Mouse (Mus musculus) forebrain, postnatal 0 days (tissue): ENCODE data around the gene Olfr986. TPM values are rescaled to one million over a fixed set of nuclear protein-coding genes. Genes with fewer than 3 reads are reported as not detected.
"Not testable (repeated sequence)": the region's sequence is repeated elsewhere in the genome, so short reads cannot be mapped to it uniquely, and the experiment has no call there.

ENCODE experiments used
- ATAC-seq: fragments of 200-750 bp; cut with Nextera tagmentation; 2 replicates; pipeline ENCODE4 v1.8.0; 2017; ENCODE audit warnings: mild to moderate bottlenecking, moderate library complexity
- DNase-seq: peaks from one replicate; pipeline ENCODE4 v3.0.0-alpha.2; 2015
- H3K27ac ChIP-seq: fragments of 300-500 bp; sonication (generic); 2 replicates; pipeline ENCODE4 v1.5.1; 2014; ENCODE audit warnings: low read depth, mild to moderate bottlenecking, antibody characterized with exemption, low read length, moderate library complexity, mixed read lengths
- H3K27me3 ChIP-seq: fragments of 300-500 bp; sonication (generic); 2 replicates; pipeline ENCODE4 v1.6.1; 2014; ENCODE audit warnings: mild to moderate bottlenecking, low read length, mixed read lengths; ENCODE audit not compliant: insufficient read depth
- H3K36me3 ChIP-seq: fragments of 300-500 bp; sonication (generic); 2 replicates; pipeline ENCODE4 v1.6.1; 2014; ENCODE audit warnings: mild to moderate bottlenecking, moderate library complexity; ENCODE audit not compliant: insufficient read depth
- H3K4me1 ChIP-seq: fragments of 300-500 bp; sonication (generic); 2 replicates; pipeline ENCODE4 v1.6.1; 2014; ENCODE audit warnings: antibody characterized with exemption; ENCODE audit not compliant: insufficient read depth
- H3K4me2 ChIP-seq: fragments of 300-500 bp; sonication (generic); 2 replicates; pipeline ENCODE4 v1.6.1; 2014; ENCODE audit warnings: low read depth, mild to moderate bottlenecking, moderate library complexity
- H3K4me3 ChIP-seq: fragments of 300-500 bp; sonication (generic); 2 replicates; pipeline ENCODE4 v1.5.1; 2014; ENCODE audit warnings: low read depth, low read length, mixed read lengths
- H3K9ac ChIP-seq: fragments of 300-500 bp; sonication (generic); 2 replicates; pipeline ENCODE4 v1.6.1; 2014; ENCODE audit warnings: mild to moderate bottlenecking
- H3K9me3 ChIP-seq: fragments of 300-500 bp; sonication (generic); 2 replicates; pipeline ENCODE4 v1.6.1; 2016; ENCODE audit warnings: low read length
- CTCF ChIP-seq: sonication (generic); IDR thresholded peaks from 2 replicates; pipeline ENCODE4 v1.5.1; 2016; ENCODE audit warnings: antibody characterized with exemption, control low read depth, low read depth
- WGBS: fragments of 180-500 bp; shearing (Covaris S2); extraction: QIAGEN DNeasy Blood & Tissue Kit; methylation state at CpG from one replicate; pipeline ENCODE4 v1.1.7; 2014; 5-methylcytosine and 5-hydroxymethylcytosine counted together
- polyA plus RNA-seq: library from polyadenylated mRNA; unstranded; fragments of >200 nt; fragmentation: Nextera tagmentation; extraction: Ambion mirVana; gene quantifications from 2 replicates; pipeline ENCODE4 v1.2.1, GENCODE M21; 2015
- total RNA-seq: library from RNA; depleted of rRNA; stranded (reverse); fragments of >200 nt; gene quantifications from 2 replicates; pipeline ENCODE4 v1.2.3, GENCODE M21; 2014; rRNA removed

Olfr986 gene
- total RNA-seq: not detected in 2 replicates
- not detected in 2 replicates for polyA plus RNA-seq

GRCm38 (mm10) chr9:40180620-40181019 is at the start of gene Olfr986:
Gene Olfr986, plus strand, starts transcription at chr9:40180920.
- H3K9me3 ChIP-seq: no peaks in the 10 kb centered on the region
- no peak within 1 kb of the TSS for H3K9ac ChIP-seq
- 86% methylated on average over 5 of the region's 5 CpGs for WGBS
- H3K4me2 ChIP-seq: no peak within 1 kb of the TSS
- H3K4me3 ChIP-seq: no peak within 1 kb of the TSS
- no peak within 1 kb of the TSS for H3K27ac ChIP-seq
- no peak for TF ChIP-seq CTCF
- DNase-seq (no peak), ATAC-seq (no peak)
- no peaks in the 10 kb centered on the region for H3K4me1 ChIP-seq
- no peaks in the 10 kb centered on the region for H3K27me3 ChIP-seq
- no peaks in the 10 kb centered on the region for H3K36me3 ChIP-seq

GRCm38 (mm10) chr9:40136987-40137688 is 43.6 kb upstream of the Olfr986 start:
- no peak overlapping the region for H3K27ac ChIP-seq
- 86% methylated on average over 6 of the region's 6 CpGs for WGBS
- no peak for ATAC-seq
- H3K27me3 ChIP-seq: no peaks in the 10 kb centered on the region
- DNase-seq: no peak
- H3K4me1 ChIP-seq: no peaks in the 10 kb centered on the region
- no peak overlapping the region for H3K4me3 ChIP-seq
- no peak overlapping the region for H3K9ac ChIP-seq
- H3K36me3 ChIP-seq: no peaks in the 10 kb centered on the region
- no peaks in the 10 kb centered on the region for H3K9me3 ChIP-seq
- H3K4me2 ChIP-seq: no peak overlapping the region
- TF ChIP-seq CTCF: no peak

- Histone ChIP-seq H3K9me3 (no peaks in the 10 kb centered on the region), H3K4me3 (no peak overlapping the region), H3K9ac (no peak overlapping the region), H3K4me1 (no peaks in the 10 kb centered on the region), H3K27me3 (no peaks in the 10 kb centered on the region), H3K27ac (no peak overlapping the region), H3K4me2 (no peak overlapping the region), H3K36me3 (no peaks in the 10 kb centered on the region)
- no peak for TF ChIP-seq CTCF
- DNase-seq (no peak), ATAC-seq (no peak)
- 84% methylated on average over 4 of the region's 4 CpGs for WGBS
These were observed 41.2 kb upstream of the Olfr986 start for GRCm38 (mm10) chr9:40139484-40139883.

- WGBS: 39% methylated on average over 1 of the region's 1 CpGs
- ATAC-seq (no peak), DNase-seq (no peak)
- no peaks in the 10 kb centered on the region for H3K4me1 ChIP-seq
- H3K4me3 ChIP-seq: no peak overlapping the region
- H3K27ac ChIP-seq: no peak overlapping the region
- H3K4me2 ChIP-seq: no peak overlapping the region
- H3K9me3 ChIP-seq: no peaks in the 10 kb centered on the region
- no peaks in the 10 kb centered on the region for H3K36me3 ChIP-seq
- TF ChIP-seq CTCF: no peak
- H3K27me3 ChIP-seq: no peaks in the 10 kb centered on the region
- H3K9ac ChIP-seq: no peak overlapping the region
These were observed 39.2 kb upstream of the Olfr986 start for GRCm38 (mm10) chr9:40141544-40141943.

- no peak for DNase-seq
- Histone ChIP-seq H3K9me3 (no peaks in the 10 kb centered on the region), H3K27ac (no peak overlapping the region), H3K4me2 (no peak overlapping the region), H3K4me3 (no peak overlapping the region), H3K9ac (no peak overlapping the region), H3K27me3 (no peaks in the 10 kb centered on the region), H3K4me1 (no peaks in the 10 kb centered on the region), H3K36me3 (no peaks in the 10 kb centered on the region)
- TF ChIP-seq CTCF: no peak
- 67% methylated on average over 4 of the region's 4 CpGs for WGBS
- no peak for ATAC-seq
These were observed 25.5 kb upstream of the Olfr986 start for GRCm38 (mm10) chr9:40155118-40155644.

- H3K4me1 ChIP-seq: no peaks in the 10 kb centered on the region
- no peak for TF ChIP-seq CTCF
- DNase-seq: peak; percentile 8
These were observed 14.3 kb upstream of the Olfr986 start for GRCm38 (mm10) chr9:40166446-40166845.

GRCm38 (mm10) chr9:40177017-40177416 is 3.7 kb upstream of the Olfr986 start:
- no peak for TF ChIP-seq CTCF
- WGBS: 85% methylated on average over 6 of the region's 6 CpGs
- no peak overlapping the region for H3K4me3 ChIP-seq
- no peaks in the 10 kb centered on the region for H3K36me3 ChIP-seq
- DNase-seq: no peak
- H3K27me3 ChIP-seq: no peaks in the 10 kb centered on the region
- no peak for ATAC-seq
- no peaks in the 10 kb centered on the region for H3K9me3 ChIP-seq
- no peak overlapping the region for H3K4me2 ChIP-seq
- H3K4me1 ChIP-seq: no peaks in the 10 kb centered on the region
- H3K9ac ChIP-seq: no peak overlapping the region
- no peak overlapping the region for H3K27ac ChIP-seq

More at GRCm38 (mm10) chr9:40166446-40166845, 14.3 kb upstream of the Olfr986 start:
- H3K27ac ChIP-seq: no peak overlapping the region
- no peaks in the 10 kb centered on the region for H3K27me3 ChIP-seq
- H3K4me3 ChIP-seq: no peak overlapping the region
- WGBS: 96% methylated on average over 1 of the region's 1 CpGs
- H3K9me3 ChIP-seq: no peaks in the 10 kb centered on the region
- H3K36me3 ChIP-seq: no peaks in the 10 kb centered on the region
- no peak overlapping the region for H3K9ac ChIP-seq
- no peak overlapping the region for H3K4me2 ChIP-seq
- no peak for ATAC-seq

GRCm38 (mm10) chr9:40185166-40185565 is 4.4 kb downstream of the Olfr986 start:
- H3K4me2 ChIP-seq, H3K27ac ChIP-seq, H3K9me3 ChIP-seq, ATAC-seq, H3K4me1 ChIP-seq, H3K27me3 ChIP-seq, H3K9ac ChIP-seq, H3K36me3 ChIP-seq, H3K4me3 ChIP-seq, DNase-seq: not testable (repeated sequence)
- WGBS: 83% methylated on average over 2 of the region's 2 CpGs
